Mouse (Mus musculus) T-helper 2 cell (primary cell): ENCODE measurements at regions not wholly inside any gene's neighbourhood (a gene's known extent, or its start where the extent isn't known, plus 50 kb on each side); places are given as distances from the start of the nearest gene placed in this dataset.

ENCODE experiments used
- in situ Hi-C: fragments of 300-600 bp; cut with MboI, MseI; formaldehyde crosslinking; loops from one replicate; pipeline ENCODE4 v1.15.1; 2025; ENCODE audit warnings: high pct_unique_total_duplicates

GRCm38 (mm10) chr3:34868698-34869409 is 218.6 kb downstream of the Sox2 start:
- in situ Hi-C loops, result no loop called here

DNA sequence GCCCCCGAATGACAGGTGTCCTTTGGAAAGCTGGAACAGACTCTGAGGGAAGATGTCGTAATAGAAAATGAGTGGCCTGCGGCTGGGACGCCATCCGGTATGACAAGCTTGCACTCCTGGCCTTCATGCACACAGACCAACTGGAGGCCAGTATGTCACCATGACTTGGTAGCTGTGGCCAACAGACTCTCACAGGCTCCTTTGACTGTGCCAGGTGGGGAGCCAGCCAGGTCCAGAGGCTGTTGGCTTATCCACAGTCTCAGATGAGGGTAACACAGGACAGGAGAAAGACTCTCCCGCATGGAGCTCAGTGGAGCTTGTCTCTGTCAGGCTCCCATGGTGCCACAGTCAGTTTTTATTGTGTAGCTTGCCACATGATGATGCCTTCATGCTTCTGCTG is 219.7 kb downstream of the Sox2 start:
- in situ Hi-C loops, result no loop called here

GRCm38 (mm10) chr3:34885137-34885536 is 234.9 kb downstream of the Sox2 start:
- in situ Hi-C loops, result no loop called here

- in situ Hi-C loops, result no loop called here
These were observed 243.2 kb downstream of the Sox2 start for GRCm38 (mm10) chr3:34893381-34893780.

GRCm38 (mm10) chr3:34903106-34903505 is 252.9 kb downstream of the Sox2 start:
- in situ Hi-C loops, result no loop called here

DNA sequence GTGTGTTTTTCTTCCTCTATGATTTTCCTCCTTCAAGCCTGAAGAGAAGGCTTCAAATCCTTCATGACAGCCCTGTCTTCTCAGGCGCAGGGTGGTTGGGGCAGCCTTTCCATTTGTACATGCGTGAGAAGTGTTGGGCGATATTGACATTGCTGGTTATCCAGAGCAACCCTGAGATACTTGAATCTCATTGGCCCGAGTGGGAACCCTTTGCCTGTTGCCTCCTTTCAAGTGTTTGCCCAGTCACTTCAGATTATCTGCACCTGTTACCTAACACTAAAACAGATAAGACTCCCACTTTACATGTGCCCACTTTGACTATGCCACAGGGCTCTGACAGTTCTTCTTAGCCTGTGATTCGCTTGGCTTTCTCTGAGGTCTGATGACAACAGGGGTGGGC is 258.3 kb downstream of the Sox2 start:
- in situ Hi-C loops, result no loop called here

- in situ Hi-C loops, result no loop called here
These were observed 259.1 kb downstream of the Sox2 start for GRCm38 (mm10) chr3:34909350-34909749.

DNA sequence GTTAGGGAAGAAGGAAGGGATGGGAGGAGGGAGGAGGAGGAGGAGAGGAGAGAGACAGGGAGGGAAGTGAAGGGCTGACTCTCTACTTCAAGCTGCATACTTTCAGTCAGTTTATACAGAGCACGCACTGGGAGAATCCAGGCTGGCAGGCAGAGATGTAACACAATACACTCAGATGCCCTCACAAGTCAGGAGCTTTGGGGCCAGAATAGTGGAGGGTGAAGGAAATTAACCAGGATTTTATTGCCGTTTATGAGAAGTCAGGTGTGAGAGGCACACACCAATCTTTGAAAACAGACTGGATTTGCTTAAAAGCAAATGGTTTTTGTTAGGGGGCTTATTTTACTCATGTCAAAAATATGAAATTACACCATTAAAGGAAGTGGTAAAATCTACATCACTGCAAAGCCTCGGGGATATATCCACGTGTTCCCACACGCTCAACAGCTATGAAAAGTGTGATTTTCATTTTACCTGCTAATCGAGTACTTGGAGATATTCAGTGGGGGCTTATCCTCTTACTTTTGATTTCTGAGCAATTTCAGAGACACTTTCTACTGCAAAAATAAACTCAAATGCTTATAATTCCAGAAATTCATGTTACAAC is 268.2 kb downstream of the Sox2 start:
- in situ Hi-C loops, result no loop called here

- in situ Hi-C loops, result no loop called here
These were observed 270.3 kb downstream of the Sox2 start for GRCm38 (mm10) chr3:34920497-34920896.

DNA sequence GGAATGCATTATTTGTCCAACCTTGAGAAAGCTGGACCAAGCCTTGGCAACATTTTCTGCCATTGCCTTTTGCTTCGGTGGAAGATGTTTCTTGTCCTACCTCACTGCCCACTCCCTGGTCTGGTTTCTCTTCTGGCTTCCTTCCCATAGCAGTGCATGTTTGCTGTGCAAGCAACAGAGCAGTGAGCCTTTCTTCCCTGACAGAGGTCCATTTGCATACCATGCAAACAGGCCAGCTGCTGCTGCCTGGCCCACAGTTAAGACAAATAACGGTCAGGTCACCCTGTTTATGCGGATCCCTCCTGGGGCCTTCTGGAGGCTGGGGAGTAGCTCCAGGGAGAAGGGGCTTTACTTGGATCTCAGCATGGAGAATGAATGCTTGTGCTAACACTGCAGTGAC is 299.7 kb downstream of the Sox2 start:
- in situ Hi-C loops, result no loop called here

DNA sequence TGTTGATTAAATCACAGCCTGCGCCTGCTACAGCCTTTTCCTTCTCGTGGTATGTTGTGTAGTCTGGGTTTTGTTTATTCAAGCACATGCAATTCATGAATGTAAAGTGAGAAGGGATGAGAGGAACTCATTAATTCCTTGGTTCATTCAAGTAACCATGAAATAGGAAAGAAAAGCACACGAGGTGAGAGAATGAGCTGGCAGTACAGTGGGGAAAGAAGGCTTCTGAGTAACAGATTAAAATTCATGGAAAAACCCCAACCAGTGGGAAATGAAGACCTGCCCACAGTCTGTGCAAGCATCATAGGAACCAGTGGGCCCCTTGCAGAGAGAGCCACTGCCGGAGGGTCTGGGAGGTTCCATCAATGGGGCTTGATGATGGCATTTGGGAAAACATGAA is 306.0 kb downstream of the Sox2 start:
- in situ Hi-C loops, result no loop called here

GRCm38 (mm10) chr3:34959044-34959521 is 308.9 kb downstream of the Sox2 start:
- in situ Hi-C loops, result no loop called here

- in situ Hi-C loops, result no loop called here
These were observed 316.2 kb downstream of the Sox2 start for GRCm38 (mm10) chr3:34966442-34966841.

GRCm38 (mm10) chr3:34967911-34968310 is 317.7 kb downstream of the Sox2 start:
- in situ Hi-C loops, result no loop called here

- in situ Hi-C loops, result no loop called here
These were observed 321.3 kb downstream of the Sox2 start for GRCm38 (mm10) chr3:34971536-34971935.

DNA sequence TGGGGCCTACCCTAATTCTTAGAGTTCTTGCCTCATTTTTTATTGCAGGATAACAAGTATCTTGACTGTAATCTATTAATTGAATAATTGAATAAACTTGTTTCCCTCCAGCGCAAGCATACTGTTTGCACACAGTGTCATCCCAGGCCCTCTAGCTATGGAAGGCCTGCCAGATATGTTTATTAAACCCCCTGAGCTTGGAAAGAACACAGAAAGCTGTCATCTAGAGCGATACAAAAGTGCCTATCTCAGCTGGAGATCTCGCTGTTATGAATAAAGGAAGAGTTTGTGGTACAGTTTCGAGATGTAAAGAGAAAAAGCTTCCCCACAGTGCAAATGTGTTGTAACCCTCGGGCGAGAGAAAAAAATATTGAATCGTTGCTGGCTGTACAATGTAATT is 324.2 kb downstream of the Sox2 start:
- in situ Hi-C loops, result no loop called here
